Mouse (Mus musculus) embryonic fibroblast, embryonic 13.5 days (primary cell): ENCODE data around the gene Dpysl5.

ENCODE experiments used
- CTCF ChIP-seq: IDR thresholded peaks from 2 replicates; pipeline ENCODE4 v1.5.1; 2011; ENCODE audit warnings: mild to moderate bottlenecking, control low read depth, low read length, moderate library complexity, borderline replicate concordance; ENCODE audit not compliant: insufficient read depth
- POLR2A ChIP-seq: IDR thresholded peaks from 2 replicates; pipeline ENCODE4 v1.6.1; 2011; ENCODE audit warnings: low read depth, mild to moderate bottlenecking, control low read depth, low read length, moderate library complexity

DNA sequence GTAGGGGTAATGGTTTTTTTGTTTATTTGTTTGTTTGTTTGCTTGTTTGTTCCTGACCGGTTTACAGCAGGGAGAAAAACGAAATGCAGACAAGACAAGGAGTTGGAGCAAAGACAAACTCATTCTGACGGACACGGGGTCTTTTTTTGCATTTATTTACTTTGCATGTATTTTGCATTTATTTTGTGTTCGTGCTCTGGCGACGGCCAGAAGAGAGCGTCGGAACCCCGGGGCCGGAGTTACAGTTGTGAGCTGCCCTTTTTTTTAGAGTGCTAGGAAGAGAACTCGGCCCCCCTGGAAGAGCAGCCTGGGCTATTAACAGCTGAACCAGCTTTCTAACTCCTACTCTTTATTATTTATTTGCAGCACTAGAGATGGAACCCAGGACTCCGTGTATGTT, 44.1 kb upstream of the Dpysl5 start:
- TF ChIP-seq POLR2A, result no peak
- no peak for TF ChIP-seq CTCF
